Mouse (Mus musculus): ENCODE results near the gene Gm8251.

DNA sequence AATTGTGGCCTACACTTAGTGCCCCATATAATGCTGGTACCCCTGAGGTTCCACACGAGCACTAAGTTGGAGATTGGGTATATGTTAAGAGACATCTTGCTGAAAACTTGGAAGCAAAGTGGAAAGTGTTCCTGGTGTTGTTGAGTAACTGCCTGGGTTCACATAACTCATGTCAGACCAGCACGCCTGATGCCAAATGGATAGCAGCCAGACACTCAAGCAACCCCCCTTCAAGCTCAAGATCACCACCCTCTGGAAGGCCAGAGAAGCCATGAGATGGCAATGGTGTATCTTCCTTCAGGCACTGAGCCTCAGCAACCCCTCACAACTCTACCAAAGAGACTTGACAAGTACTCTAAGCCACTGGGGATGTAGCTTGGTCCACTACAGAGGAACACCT is 15.2 kb downstream of the Gm8251 start:
- no peak for TF ChIP-seq CTCF (IDR thresholded peaks at IDR 0.05; ENCODE audit: low read depth)
- TF ChIP-seq EP300 (IDR thresholded peaks at IDR 0.05; ENCODE audit: low read depth), result no peak

Data from liver, embryonic 14.5 days (tissue).